8 mouse cellular contexts compared by ENCODE assay signal in the genomic region with DNA sequence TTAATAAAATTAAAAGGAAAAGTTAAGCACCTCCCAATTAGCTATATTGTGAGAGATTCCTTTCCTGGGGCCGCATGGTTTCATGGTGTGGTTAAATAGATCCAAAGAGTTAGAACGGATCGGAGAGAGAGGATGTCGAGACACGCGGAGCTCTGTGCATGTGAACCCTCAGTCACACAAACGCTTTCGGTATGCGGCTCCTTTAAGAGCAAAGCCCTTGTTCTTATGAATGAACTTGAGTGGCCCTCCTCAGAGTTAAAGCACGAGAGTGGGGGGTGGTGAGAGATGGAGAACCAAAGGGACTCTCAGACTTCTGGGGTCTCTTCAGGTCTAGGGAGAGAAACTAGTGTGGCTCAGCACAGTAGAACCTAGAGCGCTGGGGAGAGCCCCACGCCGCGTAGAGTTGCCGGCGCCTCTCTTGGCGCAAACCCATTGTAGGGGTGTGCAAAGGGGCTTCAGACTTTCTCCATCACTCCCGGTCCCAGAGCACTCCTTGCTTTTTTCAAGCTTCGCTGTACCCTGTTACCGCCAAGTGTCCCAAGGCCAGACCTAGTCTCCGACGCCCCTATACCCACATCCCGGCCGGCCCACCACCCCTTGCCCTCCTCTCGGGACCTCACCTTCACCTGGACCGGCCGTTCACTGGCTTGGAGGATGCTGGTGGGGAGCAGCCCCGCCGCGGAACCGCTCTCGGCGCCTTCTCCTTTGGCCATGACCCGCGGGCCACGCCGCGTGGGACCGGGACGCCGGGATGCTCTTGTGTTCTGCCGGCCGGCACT. TPM values are rescaled to one million over a fixed set of nuclear protein-coding genes. Genes with fewer than 3 reads are reported as not detected.
DNase-seq lines count a peak whose midpoint lies in the region; ATAC-seq and TF ChIP-seq lines count a peak whose summit lies in the region.

No protein-coding gene starts in this region.

- peak; percentile 38 for ATAC-seq in embryonic facial prominence, embryonic 14.5 days (ENCODE audit: low read depth)
- peak; percentile 48 for ATAC-seq in intestine, embryonic 16.5 days
- peak; percentile 57 for ATAC-seq in midbrain, embryonic 13.5 days

- H3K4me1 ChIP-seq in heart, embryonic 10.5 days: peaks cover 32% of the 10 kb centered on the region
- H3K4me1 ChIP-seq in E14TG2a.4 (replicated peaks; ENCODE audit: low read depth, low read length): peaks cover 31% of the 10 kb centered on the region
- peaks cover 36% of the 10 kb centered on the region for H3K4me1 ChIP-seq in embryonic facial prominence, embryonic 14.5 days (ENCODE audit: control insufficient read depth, insufficient read depth, low read length)
- H3K4me1 ChIP-seq in intestine, embryonic 16.5 days (ENCODE audit: control insufficient read depth, insufficient read depth, low read length): peaks cover 17% of the 10 kb centered on the region
- peaks cover 56% of the 10 kb centered on the region for H3K4me1 ChIP-seq in midbrain, embryonic 13.5 days (replicated peaks)

- TF ChIP-seq CTCF in E14TG2a.4 (conservative IDR thresholded peaks at IDR 0.05; ENCODE audit: low read length): no peak

- peak overlapping the region; percentile 68 for H3K4me3 ChIP-seq in heart, embryonic 10.5 days
- peak overlapping the region; percentile 75 for H3K4me3 ChIP-seq in E14TG2a.4 (replicated peaks; ENCODE audit: low read length)
- H3K4me3 ChIP-seq in embryonic facial prominence, embryonic 14.5 days (ENCODE audit: low read depth, low read length): peak overlapping the region; percentile 62
- H3K4me3 ChIP-seq in intestine, embryonic 16.5 days (ENCODE audit: low read length): peak overlapping the region; percentile 62
- peak overlapping the region; percentile 73 for H3K4me3 ChIP-seq in midbrain, embryonic 13.5 days (replicated peaks)

- H3K4me2 ChIP-seq in embryonic facial prominence, embryonic 14.5 days (ENCODE audit: low read depth, low read length): peak overlapping the region; percentile 99
- peak overlapping the region; percentile 100 for H3K4me2 ChIP-seq in intestine, embryonic 16.5 days (ENCODE audit: low read depth, low read length)
- peak overlapping the region; percentile 99 for H3K4me2 ChIP-seq in midbrain, embryonic 13.5 days (replicated peaks)

- H3K27ac ChIP-seq in heart, embryonic 10.5 days: peak overlapping the region; percentile 72
- peak overlapping the region; percentile 52 for H3K27ac ChIP-seq in embryonic facial prominence, embryonic 14.5 days (replicated peaks; ENCODE audit: low read depth, low read length)
- no peak overlapping the region for H3K27ac ChIP-seq in intestine, embryonic 16.5 days (ENCODE audit: low read length)
- peak overlapping the region; percentile 58 for H3K27ac ChIP-seq in midbrain, embryonic 13.5 days

- no peak for DNase-seq in heart, embryonic 10.5 days (ENCODE audit: low spot score)
- no peak for DNase-seq in heart, adult 8-10 months (ENCODE audit: low spot score)
- DNase-seq in embryonic facial prominence, embryonic 14.5 days (ENCODE audit: low spot score): peak; percentile 79
- no peak for DNase-seq in ovary, postnatal 14 days (ENCODE audit: low spot score)
- DNase-seq in urinary bladder, adult 2 months (ENCODE audit: low spot score): no peak

- peaks cover 78% of the 10 kb centered on the region for H3K27me3 ChIP-seq in heart, embryonic 10.5 days (ENCODE audit: insufficient read depth, poor library complexity, severe bottlenecking)
- peaks cover 85% of the 10 kb centered on the region for H3K27me3 ChIP-seq in E14TG2a.4 (ENCODE audit: insufficient read depth, low read length)
- H3K27me3 ChIP-seq in embryonic facial prominence, embryonic 14.5 days (replicated peaks; ENCODE audit: control insufficient read depth, insufficient read depth, low read length): peaks cover 3% of the 10 kb centered on the region
- H3K27me3 ChIP-seq in intestine, embryonic 16.5 days (replicated peaks; ENCODE audit: control insufficient read depth, insufficient read depth, low read length): no peaks in the 10 kb centered on the region; the same call in 1 of the 2 replicates
- 0 out of 2 replicates have a peak, but pooled peaks cover 8% of the 10 kb centered on the region for H3K27me3 ChIP-seq in midbrain, embryonic 13.5 days

- WGBS in heart, embryonic 10.5 days: under 1% methylated on average over 43 of the region's 43 CpGs
- WGBS in embryonic facial prominence, embryonic 14.5 days: under 1% methylated on average over 38 of the region's 43 CpGs
- WGBS in intestine, embryonic 16.5 days: under 1% methylated on average over 43 of the region's 43 CpGs
- under 1% methylated on average over 43 of the region's 43 CpGs for WGBS in midbrain, embryonic 13.5 days

- no peaks in the 10 kb centered on the region for H3K36me3 ChIP-seq in heart, embryonic 10.5 days
- H3K36me3 ChIP-seq in E14TG2a.4 (ENCODE audit: insufficient read depth, low read length): no peaks in the 10 kb centered on the region
- no peaks in the 10 kb centered on the region for H3K36me3 ChIP-seq in embryonic facial prominence, embryonic 14.5 days (ENCODE audit: control insufficient read depth, insufficient read depth, low read length)
- no peaks in the 10 kb centered on the region for H3K36me3 ChIP-seq in intestine, embryonic 16.5 days (ENCODE audit: control insufficient read depth, insufficient read depth, low read length)
- H3K36me3 ChIP-seq in midbrain, embryonic 13.5 days: no peaks in the 10 kb centered on the region

- H3K9ac ChIP-seq in embryonic facial prominence, embryonic 14.5 days (ENCODE audit: low read depth, low read length): peak overlapping the region; percentile 69
- peak overlapping the region; percentile 69 for H3K9ac ChIP-seq in intestine, embryonic 16.5 days (ENCODE audit: low read depth, low read length)
- peak overlapping the region; percentile 83 for H3K9ac ChIP-seq in midbrain, embryonic 13.5 days (replicated peaks)

- no peaks in the 10 kb centered on the region for H3K9me3 ChIP-seq in heart, embryonic 10.5 days
- H3K9me3 ChIP-seq in E14TG2a.4 (ENCODE audit: low read length): no peaks in the 10 kb centered on the region
- H3K9me3 ChIP-seq in embryonic facial prominence, embryonic 14.5 days (ENCODE audit: control insufficient read depth, low read length): no peaks in the 10 kb centered on the region
- no peaks in the 10 kb centered on the region for H3K9me3 ChIP-seq in intestine, embryonic 16.5 days (ENCODE audit: control insufficient read depth, low read length)
- H3K9me3 ChIP-seq in midbrain, embryonic 13.5 days: no peaks in the 10 kb centered on the region

RNA-seq across cellular contexts. Expression of a gene that starts 0.5 kb away (rescaled TPM):
- 1.6 and 2.0 TPM in 2 replicates for polyA plus RNA-seq in heart, embryonic 10.5 days (2016; fragmentation: Nextera tagmentation; extraction: Ambion mirVana)
- not detected for total RNA-seq in heart, adult 8-10 months (2022)
- 5.3 and 6.6 TPM in 2 replicates for polyA plus RNA-seq in embryonic facial prominence, embryonic 14.5 days (2014; fragmentation: Nextera tagmentation; extraction: Ambion mirVana)
- polyA plus RNA-seq in intestine, embryonic 16.5 days (2015; fragmentation: Nextera tagmentation; extraction: Ambion mirVana): 3.3 and 4.0 TPM in 2 replicates
- polyA plus RNA-seq in midbrain, embryonic 13.5 days (2015; fragmentation: Nextera tagmentation; extraction: Ambion mirVana): 31.7 and 32.5 TPM in 2 replicates
- polyA plus RNA-seq in urinary bladder, adult 2 months (2012; rRNA removed): 3.7 and 5.0 TPM in 2 replicates

RNA-seq across cellular contexts. Expression of a gene that starts 34.9 kb away (rescaled TPM):
- polyA plus RNA-seq in heart, embryonic 10.5 days (2016; fragmentation: Nextera tagmentation; extraction: Ambion mirVana): 2.5 and 8.6 TPM in 2 replicates
- under 1 TPM in 2 of 4 experiments, not detected in 2; 0.14 to 0.25 TPM for total RNA-seq in heart, adult 8-10 months (2022)
- polyA plus RNA-seq in embryonic facial prominence, embryonic 14.5 days (2014; fragmentation: Nextera tagmentation; extraction: Ambion mirVana): 26.9 and 29.3 TPM in 2 replicates
- polyA plus RNA-seq in intestine, embryonic 16.5 days (2015; fragmentation: Nextera tagmentation; extraction: Ambion mirVana): 5.1 and 5.3 TPM in 2 replicates
- 95.2 and 101 TPM in 2 replicates for polyA plus RNA-seq in midbrain, embryonic 13.5 days (2015; fragmentation: Nextera tagmentation; extraction: Ambion mirVana)
- polyA plus RNA-seq in urinary bladder, adult 2 months (2012; rRNA removed): 50.5 and 53.6 TPM in 2 replicates

RNA-seq across cellular contexts. Expression of a gene that starts 55.9 kb away (rescaled TPM):
- polyA plus RNA-seq in heart, embryonic 10.5 days (2016; fragmentation: Nextera tagmentation; extraction: Ambion mirVana): 15.0 and 18.3 TPM in 2 replicates
- 1 to 10 TPM; 5.6 to 8.0 (median 6.6) TPM for total RNA-seq in heart, adult 8-10 months (2022)
- polyA plus RNA-seq in embryonic facial prominence, embryonic 14.5 days (2014; fragmentation: Nextera tagmentation; extraction: Ambion mirVana): 18.8 and 19.4 TPM in 2 replicates
- polyA plus RNA-seq in intestine, embryonic 16.5 days (2015; fragmentation: Nextera tagmentation; extraction: Ambion mirVana): 12.7 and 16.0 TPM in 2 replicates
- 27.6 and 30.9 TPM in 2 replicates for polyA plus RNA-seq in midbrain, embryonic 13.5 days (2015; fragmentation: Nextera tagmentation; extraction: Ambion mirVana)
- polyA plus RNA-seq in urinary bladder, adult 2 months (2012; rRNA removed): 15.9 and 16.2 TPM in 2 replicates
